Mouse (Mus musculus) cerebellum, adult 2 months (tissue): ENCODE data around the gene Wbp2.

ENCODE experiments used
- CTCF ChIP-seq: fragments of 200-500 bp; IDR thresholded peaks from 2 replicates; pipeline ENCODE4 v1.5.1; 2011; ENCODE audit warnings: low read depth, mild to moderate bottlenecking, control low read depth, low read length, moderate library complexity, borderline replicate concordance; ENCODE audit not compliant: insufficient read depth
- POLR2A ChIP-seq: fragments of 200-500 bp; IDR thresholded peaks from 2 replicates; pipeline ENCODE4 v1.6.1; 2011; ENCODE audit warnings: low read length, control low read depth, borderline replicate concordance; ENCODE audit not compliant: insufficient read depth

GRCm38 (mm10) chr11:116127986-116128385 is 41.2 kb upstream of the Wbp2 start:
- TF ChIP-seq CTCF (no peak), POLR2A (no peak)
